Mouse (Mus musculus): ENCODE measurements around the gene Gm49405.

DNA sequence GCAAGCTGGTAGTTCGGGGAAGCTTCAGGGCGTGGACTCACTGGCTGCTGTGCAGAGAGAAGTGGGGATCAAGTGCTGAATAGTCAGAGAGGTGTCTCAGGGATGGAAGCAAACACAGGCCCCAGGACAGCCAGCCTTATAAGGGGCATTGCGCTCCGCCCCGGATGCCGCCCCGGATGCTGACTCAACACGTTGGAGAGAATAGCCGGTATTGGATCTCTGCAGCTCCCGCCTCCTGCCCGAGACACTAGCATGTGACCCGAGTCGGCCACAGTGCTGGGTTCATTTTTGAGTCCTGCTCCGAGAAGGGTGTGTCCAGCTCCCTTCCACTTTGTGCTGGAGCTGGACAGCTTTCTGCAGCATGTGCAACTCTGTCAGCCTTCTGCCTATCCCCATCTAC is 41.7 kb downstream of the Gm49405 start:
- TF ChIP-seq CTCF (IDR thresholded peaks at IDR 0.05; ENCODE audit: low read depth) (no peak), EP300 (optimal IDR thresholded peaks at IDR 0.05) (no peak)
